Mouse (Mus musculus) lung, postnatal 0 days (tissue): ENCODE measurements around the gene Ppp1r15a. TPM values are rescaled to one million over a fixed set of nuclear protein-coding genes. Genes with fewer than 3 reads are reported as not detected.

Source experiments
- ATAC-seq: fragments of 200-750 bp; cut with Nextera tagmentation; 2 replicates; pipeline ENCODE4 v1.8.0; 2017; ENCODE audit warnings: moderate library complexity
- DNase-seq: peaks from one replicate; pipeline ENCODE4 v3.0.0-alpha.2; 2016; ENCODE audit warnings: low spot score
- H3K27ac ChIP-seq: fragments of 300-500 bp; sonication (generic); 2 replicates; pipeline ENCODE4 v1.5.1; 2014; ENCODE audit warnings: antibody characterized with exemption, mild to moderate bottlenecking, low read length, mixed read lengths
- H3K27me3 ChIP-seq: fragments of 300-500 bp; sonication (generic); replicated peaks from 2 replicates; pipeline ENCODE4 v1.6.1; 2014; ENCODE audit warnings: low read length, mixed read lengths; ENCODE audit not compliant: insufficient read depth
- H3K36me3 ChIP-seq: fragments of 300-500 bp; sonication (generic); 2 replicates; pipeline ENCODE4 v1.6.1; 2014; ENCODE audit warnings: low read length, mixed read lengths; ENCODE audit not compliant: insufficient read depth
- H3K4me1 ChIP-seq: fragments of 300-500 bp; sonication (generic); 2 replicates; pipeline ENCODE4 v1.6.1; 2014; ENCODE audit warnings: antibody characterized with exemption, low read depth, low read length, mixed read lengths; ENCODE audit not compliant: insufficient read depth
- H3K4me2 ChIP-seq: fragments of 300-500 bp; sonication (generic); replicated peaks from 2 replicates; pipeline ENCODE4 v1.6.1; 2014; ENCODE audit warnings: low read depth, mild to moderate bottlenecking, low read length, moderate library complexity, mixed read lengths
- H3K4me3 ChIP-seq: fragments of 300-500 bp; sonication (generic); 2 replicates; pipeline ENCODE4 v1.5.1; 2014; ENCODE audit warnings: low read depth, low read length
- H3K9ac ChIP-seq: fragments of 300-500 bp; sonication (generic); replicated peaks from 2 replicates; pipeline ENCODE4 v1.6.1; 2014; ENCODE audit warnings: low read depth, mild to moderate bottlenecking
- H3K9me3 ChIP-seq: fragments of 300-500 bp; sonication (generic); 2 replicates; pipeline ENCODE4 v1.6.1; 2016; ENCODE audit warnings: low read length, mixed read lengths
- CTCF ChIP-seq: IDR thresholded peaks from 2 replicates; pipeline ENCODE4 v1.5.1; 2016; ENCODE audit warnings: antibody characterized with exemption, mild to moderate bottlenecking
- EP300 ChIP-seq: IDR thresholded peaks from 2 replicates; pipeline ENCODE4 v1.6.1; 2016; ENCODE audit warnings: antibody characterized with exemption, mild to moderate bottlenecking, control low read depth
- WGBS: fragments of 180-500 bp; shearing (Covaris S2); extraction: QIAGEN DNeasy Blood & Tissue Kit; methylation state at CpG from one replicate; pipeline ENCODE4 v1.1.7; 2014; 5-methylcytosine and 5-hydroxymethylcytosine counted together
- polyA plus RNA-seq: library from polyadenylated mRNA; unstranded; fragments of >200 nt; fragmentation: Nextera tagmentation; extraction: Ambion mirVana; gene quantifications from 2 replicates; pipeline ENCODE4 v1.2.1, GENCODE M21; 2015

Ppp1r15a gene
- polyA plus RNA-seq, 1 experiment from 2014 or later, result 36.6 TPM

DNA sequence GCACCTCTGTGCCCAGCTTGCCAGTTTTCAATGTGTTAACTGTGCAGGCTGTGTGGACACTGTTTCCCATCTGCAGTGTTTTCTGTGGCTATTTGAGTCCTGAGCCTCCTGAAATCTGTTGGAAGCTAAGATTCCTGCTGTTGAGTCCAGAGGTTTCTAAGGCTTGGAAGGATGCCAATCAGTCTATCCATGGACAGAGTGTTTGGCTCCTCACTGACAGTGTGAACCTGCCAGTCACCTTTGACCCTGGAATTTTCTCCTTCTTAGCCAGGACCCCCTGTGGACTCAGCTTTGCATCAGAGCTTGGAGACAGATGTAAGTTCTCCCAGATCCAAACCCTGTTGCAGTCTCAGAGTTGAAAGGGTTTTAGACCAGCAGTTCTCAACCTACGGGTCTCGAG lies 14.1 kb upstream of the Ppp1r15a start:
- no peaks in the 10 kb centered on the region for H3K36me3 ChIP-seq
- DNase-seq (no peak), ATAC-seq (no peak)
- TF ChIP-seq EP300 (no peak), CTCF (no peak)
- H3K9me3 ChIP-seq, result no peaks in the 10 kb centered on the region
- H3K4me2 ChIP-seq, result no peak overlapping the region
- no peak overlapping the region for H3K9ac ChIP-seq
- 59% methylated on average over 2 of the region's 2 CpGs for WGBS
- no peak overlapping the region for H3K4me3 ChIP-seq
- no peaks in the 10 kb centered on the region for H3K27me3 ChIP-seq
- no peaks in the 10 kb centered on the region for H3K4me1 ChIP-seq
- no peak overlapping the region for H3K27ac ChIP-seq

DNA sequence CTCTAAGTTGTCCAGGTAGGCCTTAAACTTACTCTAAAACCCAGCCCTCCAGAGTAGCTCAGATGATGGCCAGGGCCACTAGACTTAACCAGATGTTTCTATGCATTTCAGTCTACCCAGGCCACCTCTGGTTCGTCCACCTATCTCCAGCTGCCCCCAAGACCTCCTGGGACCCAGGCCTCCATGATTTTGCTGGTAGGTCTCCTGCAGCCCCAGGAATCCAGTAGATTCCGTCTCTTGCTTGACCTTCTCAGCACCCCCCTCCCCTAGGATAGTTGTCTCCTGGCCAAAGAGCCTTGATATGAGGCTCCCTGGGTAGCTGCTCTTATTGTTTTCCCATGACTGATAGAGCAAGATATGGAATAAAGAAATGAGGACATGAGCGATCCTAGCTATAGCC lies 13.0 kb upstream of the Ppp1r15a start:
- no peak for DNase-seq

DNA sequence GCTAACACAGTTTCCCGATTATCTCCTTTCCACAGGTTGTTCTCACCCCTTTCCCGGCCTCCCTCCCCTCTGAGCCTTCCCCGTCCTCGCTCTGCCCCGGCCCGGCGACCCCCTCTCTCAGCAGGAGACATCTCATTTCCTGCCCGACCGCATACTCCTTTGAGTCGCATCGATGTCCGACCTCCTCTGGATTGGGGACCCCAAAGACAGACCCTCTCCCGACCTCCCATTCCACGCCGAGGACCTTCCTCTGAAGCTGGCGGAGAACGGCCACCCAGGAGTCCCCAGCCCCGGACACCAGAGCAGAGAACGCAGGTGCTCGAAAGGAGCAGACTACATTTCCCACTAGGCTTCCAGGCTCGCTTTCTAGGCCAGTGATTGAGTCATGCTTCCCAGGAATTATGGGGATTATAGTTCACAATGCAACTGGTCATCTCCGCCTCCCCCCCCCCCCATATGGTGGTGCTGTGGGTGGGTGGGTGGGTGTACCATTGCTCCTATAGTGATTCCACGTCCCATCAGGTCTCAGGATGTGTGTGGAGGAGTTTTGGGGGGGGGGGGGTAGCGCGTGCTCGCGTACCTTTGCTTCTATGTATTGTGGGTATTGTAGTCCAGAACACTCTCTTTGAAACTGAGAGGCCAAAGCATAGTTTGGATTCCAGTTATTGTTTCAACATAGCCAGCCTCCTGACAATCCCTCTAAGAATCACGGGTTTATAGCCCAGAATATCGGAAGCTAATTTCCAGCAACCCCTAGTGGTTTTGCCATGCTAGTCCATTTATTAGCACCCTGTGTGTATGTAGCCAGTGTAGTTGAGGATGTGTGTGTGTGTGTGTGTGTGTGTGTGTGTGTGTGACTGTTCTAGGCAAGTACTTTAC lies 12.3 kb upstream of the Ppp1r15a start:
- no peaks in the 10 kb centered on the region for H3K27me3 ChIP-seq
- 4% methylated on average over 28 of the region's 29 CpGs for WGBS
- no peaks in the 10 kb centered on the region for H3K9me3 ChIP-seq
- ATAC-seq (peak; percentile 90), DNase-seq (peak; percentile 94)
- H3K27ac ChIP-seq, result no peak overlapping the region
- peak overlapping the region; percentile 74 for H3K4me2 ChIP-seq
- no peaks in the 10 kb centered on the region for H3K36me3 ChIP-seq
- H3K4me1 ChIP-seq, result no peaks in the 10 kb centered on the region
- TF ChIP-seq EP300 (peak; percentile 20; the same call in 1 of the 2 replicates), CTCF (peak; percentile 73)
- H3K4me3 ChIP-seq, result peak overlapping the region; percentile 42
- H3K9ac ChIP-seq, result peak overlapping the region; percentile 29; the same call in 1 of the 2 replicates

More for the DNA sequence above, 13.0 kb upstream of the Ppp1r15a start:
- H3K4me2 ChIP-seq, result no peak overlapping the region
- TF ChIP-seq EP300, result no peak
- no peak for TF ChIP-seq CTCF
- H3K4me1 ChIP-seq, result no peaks in the 10 kb centered on the region
- H3K9ac ChIP-seq, result no peak overlapping the region
- H3K27ac ChIP-seq, result no peak overlapping the region
- H3K27me3 ChIP-seq, result no peaks in the 10 kb centered on the region
- H3K36me3 ChIP-seq, result no peaks in the 10 kb centered on the region
- WGBS, result 87% methylated on average over 3 of the region's 3 CpGs
- ATAC-seq, result no peak
- no peaks in the 10 kb centered on the region for H3K9me3 ChIP-seq
- no peak overlapping the region for H3K4me3 ChIP-seq

- Histone ChIP-seq H3K9me3 (no peaks in the 10 kb centered on the region), H3K27me3 (no peaks in the 10 kb centered on the region), H3K4me3 (no peak overlapping the region), H3K9ac (0 out of 2 replicates have a peak overlapping the region, but pooled peaks have one; percentile 29), H3K4me1 (no peaks in the 10 kb centered on the region), H3K27ac (no peak overlapping the region), H3K4me2 (peak overlapping the region; percentile 74), H3K36me3 (no peaks in the 10 kb centered on the region)
- DNase-seq, result no peak
- WGBS, result 81% methylated on average over 10 of the region's 10 CpGs
- TF ChIP-seq CTCF (no peak), EP300 (no peak)
- no peak for ATAC-seq
These were observed 11.5 kb upstream of the Ppp1r15a start for GRCm38 (mm10) chr7:45537602-45538001.

DNA sequence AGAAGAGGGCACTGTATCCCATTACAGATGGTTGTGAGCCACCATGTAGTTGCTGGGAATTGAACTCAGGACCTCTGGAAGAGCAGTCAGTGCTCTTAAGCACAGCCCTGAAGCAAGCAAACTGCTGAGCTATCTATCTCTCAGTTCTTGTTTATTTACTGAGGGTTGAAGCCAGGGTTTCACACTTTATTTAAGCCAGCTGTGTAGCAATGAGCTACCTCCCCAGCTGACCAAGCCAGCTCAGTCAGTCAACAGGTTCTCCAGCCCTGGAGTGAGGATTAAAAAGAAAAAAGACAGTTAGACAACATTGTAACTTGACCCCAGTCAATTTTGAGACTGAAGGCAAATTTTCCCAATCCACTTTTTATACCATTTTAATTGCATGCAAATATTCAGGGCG lies 9.6 kb upstream of the Ppp1r15a start:
- WGBS, result 70% methylated on average over 1 of the region's 1 CpGs
- TF ChIP-seq CTCF (no peak; the same call in 1 of the 2 replicates), EP300 (no peak)

GRCm38 (mm10) chr7:45530643-45531042 lies 4.6 kb upstream of the Ppp1r15a start:
- Histone ChIP-seq H3K4me3 (no peak overlapping the region), H3K9me3 (no peaks in the 10 kb centered on the region), H3K9ac (no peak overlapping the region), H3K27ac (no peak overlapping the region), H3K27me3 (no peaks in the 10 kb centered on the region), H3K4me2 (no peak overlapping the region), H3K36me3 (no peaks in the 10 kb centered on the region), H3K4me1 (no peaks in the 10 kb centered on the region)
- DNase-seq, result no peak
- WGBS, result 41% methylated on average over 2 of the region's 2 CpGs
- no peak for TF ChIP-seq CTCF
- TF ChIP-seq EP300, result no peak
- ATAC-seq, result no peak

More for the DNA sequence above, 9.6 kb upstream of the Ppp1r15a start:
- H3K4me3 ChIP-seq, result no peak overlapping the region
- no peak overlapping the region for H3K4me2 ChIP-seq
- H3K27ac ChIP-seq, result no peak overlapping the region
- no peaks in the 10 kb centered on the region for H3K27me3 ChIP-seq
- no peak for ATAC-seq
- H3K9ac ChIP-seq, result no peak overlapping the region
- no peaks in the 10 kb centered on the region for H3K9me3 ChIP-seq
- no peaks in the 10 kb centered on the region for H3K36me3 ChIP-seq
- no peak for DNase-seq
- H3K4me1 ChIP-seq, result no peaks in the 10 kb centered on the region
